Mouse (Mus musculus) midbrain, embryonic 10.5 days (tissue): Measurements from ENCODE around the gene Sept7. TPM values are rescaled to one million over a fixed set of nuclear protein-coding genes. Genes with fewer than 3 reads are reported as not detected.

ENCODE experiments used
- DNase-seq: peaks from one replicate; pipeline ENCODE4 v3.0.0-alpha.2; 2017; ENCODE audit warnings: low spot score
- H3K27ac ChIP-seq: fragments of 300-500 bp; sonication (generic); replicated peaks from 2 replicates; pipeline ENCODE4 v1.5.1; 2016; ENCODE audit warnings: mild to moderate bottlenecking
- H3K27me3 ChIP-seq: fragments of 300-500 bp; sonication (generic); 2 replicates; pipeline ENCODE4 v1.6.1; 2016; ENCODE audit warnings: low read depth, mild to moderate bottlenecking; ENCODE audit not compliant: poor library complexity, severe bottlenecking
- H3K36me3 ChIP-seq: fragments of 300-500 bp; sonication (generic); 2 replicates; pipeline ENCODE4 v1.6.1; 2016; ENCODE audit warnings: mild to moderate bottlenecking, moderate library complexity
- H3K4me1 ChIP-seq: fragments of 300-500 bp; sonication (generic); 2 replicates; pipeline ENCODE4 v1.6.1; 2016
- H3K4me3 ChIP-seq: fragments of 300-500 bp; sonication (generic); 2 replicates; pipeline ENCODE4 v1.5.1; 2016; ENCODE audit warnings: mild to moderate bottlenecking, moderate library complexity
- H3K9me3 ChIP-seq: fragments of 300-500 bp; sonication (generic); replicated peaks from 2 replicates; pipeline ENCODE4 v1.6.1; 2016; ENCODE audit warnings: mild to moderate bottlenecking
- WGBS: fragments of 180-500 bp; shearing (Covaris S2); methylation state at CpG from one replicate; pipeline ENCODE4 v1.1.7; 2016; 5-methylcytosine and 5-hydroxymethylcytosine counted together
- polyA plus RNA-seq: library from polyadenylated mRNA; unstranded; fragments of >200 nt; fragmentation: Nextera tagmentation; extraction: Ambion mirVana; gene quantifications from 2 replicates; pipeline ENCODE4 v1.2.1, GENCODE M21; 2016

Gene Sept7
- polyA plus RNA-seq = 234 and 248 TPM in 2 replicates

DNA sequence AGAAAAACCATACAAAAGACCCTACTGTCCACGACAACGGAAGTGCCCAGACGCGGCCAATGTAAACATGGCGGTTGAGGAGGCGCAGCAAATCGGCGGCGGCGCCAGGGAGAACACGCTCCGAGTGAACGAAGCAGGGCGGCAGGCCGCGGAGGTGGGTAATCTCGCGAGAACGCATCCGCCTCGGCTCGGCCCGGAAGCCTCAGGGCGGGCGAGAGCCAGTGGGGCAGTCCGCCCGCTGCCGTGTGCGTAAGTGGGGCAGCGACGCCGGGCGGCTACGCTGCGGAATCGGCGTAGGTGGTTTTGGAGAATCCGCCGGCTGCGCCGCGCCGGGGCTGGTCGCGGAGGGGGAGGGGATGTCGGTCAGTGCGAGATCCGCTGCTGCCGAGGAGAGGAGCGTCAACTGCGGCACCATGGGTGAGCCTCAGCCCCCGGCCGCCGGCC lies at the start of gene Sept7:
TSS of gene Sept7 (plus strand) at position 157 of the 444 bp plus-strand sequence.
- H3K4me1 ChIP-seq = peaks cover 28% of the 10 kb centered on the region
- peak; percentile 98 for DNase-seq
- H3K9me3 ChIP-seq = no peaks in the 10 kb centered on the region
- no peaks in the 10 kb centered on the region for H3K36me3 ChIP-seq
- under 1% methylated on average over 53 of the region's 54 CpGs for WGBS
- peak within 1 kb of the TSS; percentile 94 for H3K4me3 ChIP-seq
- peak within 1 kb of the TSS; percentile 99 for H3K27ac ChIP-seq
- H3K27me3 ChIP-seq = no peaks in the 10 kb centered on the region

DNA sequence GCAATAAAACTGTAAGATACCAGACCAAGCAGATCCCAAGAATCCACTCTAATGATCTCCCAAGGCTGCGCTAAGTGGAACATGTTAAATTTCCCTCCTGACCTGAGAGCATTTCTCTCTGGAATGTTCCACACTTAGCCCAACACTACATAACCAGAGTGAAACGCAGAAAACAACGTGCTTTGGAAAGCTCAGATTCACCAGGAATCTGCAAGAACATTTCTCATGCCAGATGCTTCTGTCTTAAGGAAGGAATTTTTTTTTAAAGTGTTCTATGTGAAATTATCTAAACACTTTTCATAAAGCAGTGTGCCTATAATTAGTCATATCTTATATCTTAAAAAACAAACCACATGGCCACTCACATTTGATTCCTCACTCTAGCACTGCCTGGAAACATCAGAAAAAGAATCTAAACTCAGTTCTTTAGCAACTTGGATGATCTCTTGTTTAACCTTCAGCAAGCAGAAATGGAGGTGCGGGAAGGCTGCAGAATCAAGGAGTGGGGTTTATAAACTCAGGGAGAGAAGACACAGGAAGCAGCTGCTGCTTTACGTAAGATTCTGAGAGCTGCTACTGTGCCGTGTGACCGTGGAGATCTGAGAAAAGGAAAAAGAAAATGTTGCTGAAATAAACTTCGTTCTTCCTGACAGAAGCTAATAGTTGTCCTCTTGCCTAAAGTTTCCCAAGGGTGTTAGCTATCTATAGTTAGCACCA lies 44.0 kb upstream of the Sept7 start:
- WGBS = 88% methylated on average over 8 of the region's 8 CpGs
- 0 out of 2 replicates have a peak, but pooled peaks cover 2% of the 10 kb centered on the region for H3K9me3 ChIP-seq
- H3K36me3 ChIP-seq = no peaks in the 10 kb centered on the region
- no peak overlapping the region for H3K4me3 ChIP-seq
- H3K4me1 ChIP-seq = peaks cover 11% of the 10 kb centered on the region
- no peak for DNase-seq
- no peaks in the 10 kb centered on the region for H3K27me3 ChIP-seq
- H3K27ac ChIP-seq = no peak overlapping the region

DNA sequence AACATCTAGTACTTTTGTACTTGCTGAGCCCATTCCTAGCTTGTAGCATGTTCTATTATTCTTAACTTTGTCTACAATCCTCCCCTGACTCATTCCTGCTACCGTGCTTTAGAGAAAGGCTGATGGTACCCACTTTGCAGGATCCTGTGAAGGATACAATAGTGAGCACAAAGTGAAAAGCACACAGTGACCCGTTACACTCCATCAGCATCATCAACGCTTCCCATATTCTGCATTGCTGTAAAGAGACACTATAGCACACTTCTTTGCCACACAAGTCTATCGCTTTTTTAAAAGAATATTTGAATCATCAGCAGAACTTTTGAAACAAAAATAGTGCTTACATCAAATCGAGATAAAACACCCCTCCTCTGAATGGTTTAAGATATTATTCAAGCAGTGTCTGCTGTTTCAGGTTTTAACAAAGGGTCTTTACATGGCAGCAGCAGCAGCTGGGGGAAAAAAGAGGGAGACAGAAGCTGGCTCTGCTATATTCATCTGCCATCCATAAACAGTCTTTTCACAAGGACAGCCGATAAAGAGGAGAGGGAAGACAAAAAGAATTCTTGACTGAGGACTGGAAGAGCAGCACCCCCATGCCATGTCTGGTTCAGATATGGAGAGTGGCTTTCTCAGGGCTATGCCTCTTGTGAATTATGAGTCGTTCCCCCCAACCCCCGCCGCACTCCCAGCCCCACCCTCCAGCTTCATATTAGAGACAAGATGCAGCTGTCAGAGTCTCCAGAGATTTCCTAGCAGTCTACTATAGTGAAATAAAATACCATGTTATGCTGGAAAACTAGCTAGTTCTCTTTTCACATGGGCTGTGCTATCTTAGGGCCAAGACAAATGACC lies 39.7 kb upstream of the Sept7 start:
- Histone ChIP-seq H3K4me3 (no peak overlapping the region), H3K36me3 (no peaks in the 10 kb centered on the region), H3K27ac (peak overlapping the region; percentile 64; the same call in 1 of the 2 replicates), H3K9me3 (0 out of 2 replicates have a peak, but pooled peaks cover 2% of the 10 kb centered on the region), H3K27me3 (no peaks in the 10 kb centered on the region), H3K4me1 (peaks cover 15% of the 10 kb centered on the region)
- no peak for DNase-seq
- 77% methylated on average over 9 of the region's 9 CpGs for WGBS

DNA sequence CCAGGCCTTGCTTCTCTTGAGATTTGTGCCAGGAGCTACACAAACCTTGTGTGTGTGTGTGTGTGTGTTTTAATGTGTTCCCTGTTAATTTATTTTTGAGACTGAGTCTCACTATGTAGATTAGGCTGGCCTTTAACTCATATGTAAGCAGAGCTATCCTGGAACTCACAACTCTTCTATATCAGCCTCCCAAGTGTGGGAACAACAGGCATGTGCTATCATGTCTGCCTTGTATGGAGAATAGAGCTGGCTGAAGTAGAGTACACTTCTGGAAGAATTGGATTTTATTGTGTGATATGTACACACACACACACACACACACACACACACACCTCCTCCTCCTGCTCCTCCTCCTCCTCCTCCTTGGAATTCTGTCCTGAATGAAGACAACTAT lies 39.1 kb upstream of the Sept7 start:
- Histone ChIP-seq H3K36me3 (no peaks in the 10 kb centered on the region), H3K4me1 (peaks cover 15% of the 10 kb centered on the region), H3K27ac (peak overlapping the region; percentile 64; the same call in 1 of the 2 replicates), H3K27me3 (no peaks in the 10 kb centered on the region), H3K4me3 (no peak overlapping the region), H3K9me3 (0 out of 2 replicates have a peak, but pooled peaks cover 2% of the 10 kb centered on the region)
- no peak for DNase-seq

DNA sequence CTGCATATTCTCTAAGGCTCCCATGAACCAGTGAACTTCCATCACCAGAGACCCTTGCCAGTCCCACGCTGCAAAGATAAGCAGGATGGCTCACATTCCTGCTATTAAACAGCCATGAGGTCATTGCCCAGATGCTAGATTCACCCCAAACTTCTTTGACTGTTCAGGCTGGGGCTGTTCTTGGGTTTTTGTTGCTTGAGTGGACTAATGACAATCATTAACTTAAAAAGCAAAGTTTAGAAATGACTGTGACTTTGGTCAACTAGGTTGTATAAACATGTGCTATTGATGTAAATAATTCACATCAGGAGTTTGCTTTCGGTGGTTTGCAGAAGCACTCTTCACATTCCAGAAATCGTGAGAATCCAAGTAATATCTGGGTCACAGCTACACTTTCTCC lies 36.8 kb upstream of the Sept7 start:
- no peak overlapping the region for H3K27ac ChIP-seq
- no peaks in the 10 kb centered on the region for H3K9me3 ChIP-seq
- H3K27me3 ChIP-seq = no peaks in the 10 kb centered on the region
- no peak overlapping the region for H3K4me3 ChIP-seq
- no peaks in the 10 kb centered on the region for H3K36me3 ChIP-seq
- peaks cover 15% of the 10 kb centered on the region for H3K4me1 ChIP-seq
- no peak for DNase-seq
- WGBS = 71% methylated on average over 3 of the region's 3 CpGs

DNA sequence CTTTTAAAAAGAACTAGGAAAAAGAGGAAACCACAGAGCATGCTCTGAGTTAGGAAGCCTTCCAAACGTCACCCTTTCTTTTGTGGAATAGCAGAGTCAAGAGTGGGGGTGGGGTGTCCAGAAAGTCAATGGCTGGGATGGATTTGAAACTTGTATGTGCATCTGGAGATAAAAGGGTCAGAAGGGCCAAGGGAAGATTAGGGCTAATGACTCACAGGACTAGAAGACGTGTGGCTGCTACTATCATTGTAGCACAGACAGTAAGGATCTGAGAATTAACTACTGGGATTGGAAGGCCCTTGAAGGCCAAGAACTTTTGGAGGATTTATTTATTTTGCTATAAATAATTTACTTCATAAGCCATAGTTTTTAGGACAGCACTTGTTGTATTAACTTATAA lies 36.0 kb upstream of the Sept7 start:
- H3K9me3 ChIP-seq = no peaks in the 10 kb centered on the region
- DNase-seq = no peak
- H3K27me3 ChIP-seq = no peaks in the 10 kb centered on the region
- H3K27ac ChIP-seq = no peak overlapping the region
- 33% methylated on average over 2 of the region's 2 CpGs for WGBS
- no peak overlapping the region for H3K4me3 ChIP-seq
- peaks cover 15% of the 10 kb centered on the region for H3K4me1 ChIP-seq
- no peaks in the 10 kb centered on the region for H3K36me3 ChIP-seq

DNA sequence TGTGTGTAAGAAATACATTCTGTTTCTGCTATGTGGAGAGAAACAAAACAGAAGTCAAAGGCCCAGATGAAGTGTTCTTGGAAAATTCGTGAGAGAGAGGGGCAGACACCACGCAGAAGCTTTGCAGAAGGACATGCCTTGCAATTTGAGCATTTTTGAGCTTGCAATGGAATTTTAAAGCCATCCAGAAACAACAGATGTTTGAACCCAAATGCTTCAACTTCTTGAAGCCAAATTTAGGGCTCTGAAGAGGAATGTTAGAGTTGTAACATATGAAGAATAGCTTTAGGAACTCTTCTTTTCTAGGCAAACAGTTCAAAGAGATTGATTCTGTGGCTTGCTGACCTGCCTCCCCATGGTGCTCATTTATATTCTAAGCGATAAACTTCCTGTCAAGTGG lies 33.3 kb upstream of the Sept7 start:
- Histone ChIP-seq H3K27me3 (no peaks in the 10 kb centered on the region), H3K9me3 (no peaks in the 10 kb centered on the region), H3K4me3 (no peak overlapping the region), H3K27ac (no peak overlapping the region), H3K36me3 (no peaks in the 10 kb centered on the region), H3K4me1 (peaks cover 3% of the 10 kb centered on the region; the same call in 1 of the 2 replicates)
- 73% methylated on average over 3 of the region's 3 CpGs for WGBS
- DNase-seq = no peak

DNA sequence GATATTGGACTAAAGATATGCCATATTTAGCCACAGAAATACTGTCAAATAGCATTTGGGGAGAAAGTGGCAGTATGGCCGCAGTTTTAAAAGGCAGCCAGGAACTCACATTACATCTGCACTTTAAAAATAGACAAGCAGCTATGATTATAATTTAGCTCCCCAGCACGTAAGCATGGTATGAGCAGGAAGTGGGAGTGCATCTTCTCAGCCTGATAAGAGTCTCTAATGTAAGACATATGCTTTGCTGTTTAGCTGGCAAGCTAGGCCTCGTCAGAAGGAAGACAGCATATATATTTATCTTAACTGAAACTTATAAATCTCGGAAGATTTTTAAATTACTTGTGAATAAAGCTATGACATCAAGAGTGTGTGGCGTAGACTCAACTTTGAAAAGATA lies 32.4 kb upstream of the Sept7 start:
- 86% methylated on average over 5 of the region's 5 CpGs for WGBS
- H3K9me3 ChIP-seq = no peaks in the 10 kb centered on the region
- H3K4me3 ChIP-seq = no peak overlapping the region
- H3K36me3 ChIP-seq = no peaks in the 10 kb centered on the region
- no peak for DNase-seq
- no peaks in the 10 kb centered on the region for H3K27me3 ChIP-seq
- peaks cover 3% of the 10 kb centered on the region; the same call in 1 of the 2 replicates for H3K4me1 ChIP-seq
- H3K27ac ChIP-seq = no peak overlapping the region

DNA sequence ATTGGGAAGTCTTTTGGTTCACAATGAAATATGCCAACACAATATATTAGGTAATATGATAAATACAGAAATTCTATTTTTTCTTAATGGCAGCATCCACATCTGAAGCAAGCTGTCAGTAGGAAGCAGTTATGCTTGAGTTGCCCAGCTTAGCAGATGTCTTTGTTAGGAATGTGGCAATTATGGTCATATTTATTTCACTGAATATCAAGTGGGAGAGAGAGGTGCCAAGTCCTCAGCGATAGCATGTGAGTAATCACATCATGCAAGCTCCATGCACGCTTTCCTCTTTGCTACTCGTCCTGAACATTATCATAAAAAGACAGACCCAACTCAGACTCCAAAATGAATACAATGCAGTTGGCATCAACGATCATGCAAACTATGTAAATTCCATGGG lies 27.3 kb upstream of the Sept7 start:
- no peak for DNase-seq
- Histone ChIP-seq H3K36me3 (no peaks in the 10 kb centered on the region), H3K9me3 (no peaks in the 10 kb centered on the region), H3K4me3 (no peak overlapping the region), H3K27ac (no peak overlapping the region), H3K4me1 (no peaks in the 10 kb centered on the region), H3K27me3 (no peaks in the 10 kb centered on the region)
- 88% methylated on average over 4 of the region's 4 CpGs for WGBS

DNA sequence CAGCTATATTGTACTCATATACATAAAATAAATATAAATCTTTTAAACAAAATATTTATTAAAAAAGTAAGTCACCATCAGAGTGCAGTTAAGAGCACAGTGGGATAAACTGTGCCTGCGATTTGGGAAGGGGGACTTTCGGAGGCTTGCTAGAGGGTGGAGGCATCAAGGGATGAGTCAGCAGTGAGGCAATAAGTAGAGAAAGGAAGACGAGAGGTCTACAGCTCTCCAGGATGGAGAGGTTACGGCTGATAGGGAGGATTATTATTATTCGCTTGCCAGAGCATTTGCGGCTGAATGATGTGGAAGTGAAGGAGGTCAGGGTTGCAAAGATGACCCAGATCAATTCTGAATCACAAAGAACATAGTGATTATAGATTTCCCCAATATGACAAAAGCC lies 22.5 kb upstream of the Sept7 start:
- WGBS = 85% methylated on average over 6 of the region's 6 CpGs
- H3K27me3 ChIP-seq = no peaks in the 10 kb centered on the region
- no peak overlapping the region for H3K4me3 ChIP-seq
- no peak overlapping the region for H3K27ac ChIP-seq
- no peaks in the 10 kb centered on the region for H3K9me3 ChIP-seq
- DNase-seq = no peak
- H3K4me1 ChIP-seq = no peaks in the 10 kb centered on the region
- H3K36me3 ChIP-seq = no peaks in the 10 kb centered on the region

DNA sequence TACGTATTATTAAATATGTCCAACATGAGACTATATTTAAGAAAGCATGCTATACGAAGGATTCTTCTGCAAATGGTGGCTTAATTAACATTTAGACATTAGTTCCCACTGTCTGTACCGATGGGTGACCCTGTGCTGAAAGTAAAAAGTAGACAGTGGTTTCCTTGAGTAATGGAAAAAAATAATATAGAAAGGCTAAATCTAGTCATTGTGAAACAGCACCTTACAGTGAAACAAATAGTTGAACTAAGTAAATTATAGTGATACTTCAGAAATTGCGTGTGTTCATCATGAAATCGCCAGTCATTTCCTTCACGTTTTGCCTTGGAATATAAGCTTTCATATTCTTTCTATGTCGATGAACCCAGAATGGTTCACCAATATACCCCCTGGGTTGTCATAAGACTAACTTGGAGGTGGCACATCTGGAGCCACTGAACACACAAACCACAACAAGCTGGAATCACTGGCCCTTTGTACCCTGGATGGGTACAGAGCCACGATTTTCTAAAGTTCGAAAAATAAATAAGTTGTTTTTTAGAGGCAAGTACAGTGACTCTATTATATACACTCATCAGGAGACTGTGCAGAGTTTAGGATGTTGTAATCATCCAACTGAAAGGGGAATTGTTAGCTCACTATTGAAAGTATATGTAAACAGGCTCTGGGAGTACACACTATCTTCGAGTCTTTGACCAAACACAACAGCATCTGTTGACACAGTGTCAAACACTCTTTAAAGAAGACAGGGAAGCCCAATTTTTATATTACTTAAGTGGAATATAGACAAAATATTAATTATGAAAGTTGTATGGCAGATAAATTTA lies 21.8 kb upstream of the Sept7 start:
- Histone ChIP-seq H3K9me3 (no peaks in the 10 kb centered on the region), H3K27ac (no peak overlapping the region), H3K4me3 (no peak overlapping the region), H3K27me3 (no peaks in the 10 kb centered on the region), H3K4me1 (no peaks in the 10 kb centered on the region), H3K36me3 (no peaks in the 10 kb centered on the region)
- WGBS = 90% methylated on average over 10 of the region's 10 CpGs
- no peak for DNase-seq

DNA sequence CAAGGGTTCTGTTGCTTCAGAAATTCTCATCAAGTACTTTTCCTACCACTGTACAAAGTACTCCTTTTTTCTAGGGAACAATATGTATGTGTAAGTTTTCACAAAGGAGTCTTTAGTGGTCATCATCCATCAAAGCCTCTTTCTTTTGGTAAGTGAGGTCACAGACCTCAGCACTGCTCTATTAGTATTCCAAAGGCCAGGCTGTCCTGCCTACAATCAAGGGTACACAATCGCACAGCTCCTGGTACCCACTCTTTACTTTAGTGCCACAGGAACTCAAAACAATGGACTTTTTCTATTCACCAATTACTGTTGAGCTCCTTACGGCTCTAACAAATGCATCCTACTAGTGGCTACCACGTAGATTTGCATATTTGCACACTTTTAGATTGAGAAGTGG lies 11.2 kb upstream of the Sept7 start:
- DNase-seq = no peak
- Histone ChIP-seq H3K36me3 (no peaks in the 10 kb centered on the region), H3K27ac (no peak overlapping the region), H3K4me3 (no peak overlapping the region), H3K27me3 (no peaks in the 10 kb centered on the region), H3K9me3 (no peaks in the 10 kb centered on the region), H3K4me1 (no peaks in the 10 kb centered on the region)
- WGBS = 73% methylated on average over 3 of the region's 3 CpGs
